Mouse (Mus musculus) lung, embryonic 16.5 days (tissue): ENCODE measurements around the gene Slc9a6. TPM values are rescaled to one million over a fixed set of nuclear protein-coding genes. Genes with fewer than 3 reads are reported as not detected.

ENCODE experiments used
- ATAC-seq: fragments of 200-750 bp; cut with Nextera tagmentation; 2 replicates; pipeline ENCODE4 v1.8.0; 2017; ENCODE audit warnings: low read depth, mild to moderate bottlenecking, moderate library complexity
- H3K27ac ChIP-seq: fragments of 300-500 bp; sonication (generic); 2 replicates; pipeline ENCODE4 v1.5.1; 2014; ENCODE audit warnings: mild to moderate bottlenecking, control low read depth, low read length
- H3K27me3 ChIP-seq: fragments of 300-500 bp; sonication (generic); 2 replicates; pipeline ENCODE4 v1.6.1; 2014; ENCODE audit warnings: low read depth, low read length, mixed read lengths; ENCODE audit not compliant: control insufficient read depth, insufficient read depth
- H3K36me3 ChIP-seq: fragments of 300-500 bp; sonication (generic); 2 replicates; pipeline ENCODE4 v1.6.1; 2014; ENCODE audit warnings: low read length; ENCODE audit not compliant: control insufficient read depth, insufficient read depth
- H3K4me1 ChIP-seq: fragments of 300-500 bp; sonication (generic); replicated peaks from 2 replicates; pipeline ENCODE4 v1.6.1; 2014; ENCODE audit warnings: low read length, mixed read lengths; ENCODE audit not compliant: control insufficient read depth, insufficient read depth
- H3K4me2 ChIP-seq: fragments of 300-500 bp; sonication (generic); 2 replicates; pipeline ENCODE4 v1.6.1; 2014; ENCODE audit warnings: low read depth, low read length, control low read depth
- H3K4me3 ChIP-seq: fragments of 300-500 bp; sonication (generic); 2 replicates; pipeline ENCODE4 v1.5.1; 2014; ENCODE audit warnings: mild to moderate bottlenecking, low read length, control low read depth
- H3K9ac ChIP-seq: fragments of 300-500 bp; sonication (generic); 2 replicates; pipeline ENCODE4 v1.6.1; 2014; ENCODE audit warnings: low read length, control low read depth
- H3K9me3 ChIP-seq: fragments of 300-500 bp; sonication (generic); 2 replicates; pipeline ENCODE4 v1.6.1; 2016; ENCODE audit warnings: low read length; ENCODE audit not compliant: control insufficient read depth
- WGBS: fragments of 180-500 bp; shearing (Covaris S2); extraction: QIAGEN DNeasy Blood & Tissue Kit; methylation state at CpG from one replicate; pipeline ENCODE4 v1.1.7; 2014; 5-methylcytosine and 5-hydroxymethylcytosine counted together
- polyA plus RNA-seq: library from polyadenylated mRNA; unstranded; fragments of >200 nt; fragmentation: Nextera tagmentation; extraction: Ambion mirVana; gene quantifications from 2 replicates; pipeline ENCODE4 v1.2.1, GENCODE M21; 2015

The Slc9a6 gene
- polyA plus RNA-seq, 1 experiment from 2014 or later, result 11.7 TPM

- H3K9me3 ChIP-seq, result no peaks in the 10 kb centered on the region
- WGBS, result 69% methylated on average over 6 of the region's 6 CpGs
These were observed 68.2 kb downstream of the Slc9a6 start for GRCm38 (mm10) chrX:56677736-56678135.

GRCm38 (mm10) chrX:56679066-56679465 is 69.5 kb downstream of the Slc9a6 start:
- H3K4me1 ChIP-seq, result peaks cover 2% of the 10 kb centered on the region; the same call in 1 of the 2 replicates
- H3K9me3 ChIP-seq, result no peaks in the 10 kb centered on the region
- no peak overlapping the region for H3K27ac ChIP-seq
- H3K27me3 ChIP-seq, result no peaks in the 10 kb centered on the region
- ATAC-seq, result no peak
- 66% methylated on average over 6 of the region's 6 CpGs for WGBS
- H3K4me3 ChIP-seq, result no peak overlapping the region
- H3K4me2 ChIP-seq, result no peak overlapping the region
- H3K36me3 ChIP-seq, result no peaks in the 10 kb centered on the region
- no peak overlapping the region for H3K9ac ChIP-seq

More at GRCm38 (mm10) chrX:56677736-56678135, 68.2 kb downstream of the Slc9a6 start:
- Histone ChIP-seq H3K4me1 (peaks cover 2% of the 10 kb centered on the region; the same call in 1 of the 2 replicates), H3K9ac (no peak overlapping the region), H3K27me3 (no peaks in the 10 kb centered on the region), H3K36me3 (no peaks in the 10 kb centered on the region), H3K4me3 (no peak overlapping the region), H3K4me2 (no peak overlapping the region), H3K27ac (no peak overlapping the region)
- ATAC-seq, result no peak

DNA sequence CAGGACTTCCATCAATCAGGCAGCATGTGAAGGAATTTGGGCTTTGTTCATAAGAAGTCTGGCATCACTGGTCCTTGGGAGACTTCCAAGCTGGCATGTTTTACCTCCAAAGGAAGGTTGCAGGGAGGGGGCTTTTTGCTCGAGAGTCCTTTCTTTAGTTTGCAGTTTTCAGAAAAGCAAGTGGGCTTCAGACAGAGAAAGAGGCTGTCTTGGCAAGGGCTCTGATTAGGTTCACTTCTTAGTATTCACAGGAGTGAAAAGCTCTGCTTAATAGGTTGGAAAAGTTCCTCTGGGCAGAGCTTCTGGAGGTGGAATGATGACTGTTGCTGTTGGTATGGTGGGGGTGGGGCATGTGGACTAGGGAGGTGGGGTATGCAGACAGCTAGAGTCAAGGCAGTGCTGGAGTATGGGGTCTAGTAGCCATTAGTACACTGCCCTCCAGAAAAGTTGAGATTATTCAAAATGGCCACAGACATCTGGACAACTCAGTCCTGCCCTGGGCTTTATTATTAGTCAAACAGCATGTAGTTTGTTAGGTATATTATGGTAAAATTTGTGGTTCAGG is 72.7 kb downstream of the Slc9a6 start:
- Histone ChIP-seq H3K27ac (no peak overlapping the region), H3K36me3 (no peaks in the 10 kb centered on the region), H3K4me3 (no peak overlapping the region), H3K27me3 (no peaks in the 10 kb centered on the region), H3K9ac (no peak overlapping the region), H3K4me1 (no peaks in the 10 kb centered on the region), H3K4me2 (no peak overlapping the region), H3K9me3 (no peaks in the 10 kb centered on the region)
- no peak for ATAC-seq
- 48% methylated on average over 1 of the region's 1 CpGs for WGBS

GRCm38 (mm10) chrX:56683521-56683920 is 74.0 kb downstream of the Slc9a6 start:
- Histone ChIP-seq H3K27ac (peak overlapping the region; percentile 49; the same call in 1 of the 2 replicates), H3K36me3 (no peaks in the 10 kb centered on the region), H3K4me3 (no peak overlapping the region), H3K4me1 (no peaks in the 10 kb centered on the region), H3K4me2 (no peak overlapping the region), H3K9me3 (no peaks in the 10 kb centered on the region), H3K9ac (no peak overlapping the region), H3K27me3 (no peaks in the 10 kb centered on the region)
- ATAC-seq, result peak; percentile 84
- 45% methylated on average over 10 of the region's 10 CpGs for WGBS

- no peak for ATAC-seq
- Histone ChIP-seq H3K27me3 (no peaks in the 10 kb centered on the region), H3K27ac (no peak overlapping the region), H3K4me3 (no peak overlapping the region), H3K4me2 (no peak overlapping the region), H3K9me3 (no peaks in the 10 kb centered on the region), H3K9ac (no peak overlapping the region), H3K4me1 (no peaks in the 10 kb centered on the region), H3K36me3 (no peaks in the 10 kb centered on the region)
- 76% methylated on average over 6 of the region's 6 CpGs for WGBS
These were observed 83.0 kb downstream of the Slc9a6 start for GRCm38 (mm10) chrX:56692554-56692953.

DNA sequence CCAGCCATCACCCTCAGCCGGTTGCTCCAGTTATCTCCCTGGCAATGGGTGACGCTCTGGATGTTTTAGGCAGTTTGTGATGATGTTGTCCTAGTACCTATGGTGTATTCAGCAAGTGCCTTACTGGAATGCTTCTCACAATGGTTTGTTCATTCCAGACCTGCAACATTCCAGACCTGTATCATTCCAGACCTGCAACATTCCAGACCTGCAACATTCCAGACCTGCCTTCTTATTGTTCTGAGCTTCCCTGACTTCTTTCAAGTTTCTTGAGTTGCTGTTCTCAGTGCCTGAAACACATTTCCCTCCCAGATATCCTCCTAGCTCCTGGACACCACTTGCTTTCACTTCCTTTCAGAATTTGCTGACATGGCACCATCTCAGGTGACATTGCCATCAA is 85.0 kb downstream of the Slc9a6 start:
- Histone ChIP-seq H3K4me3 (no peak overlapping the region), H3K4me2 (no peak overlapping the region), H3K9ac (no peak overlapping the region), H3K9me3 (no peaks in the 10 kb centered on the region), H3K27me3 (no peaks in the 10 kb centered on the region), H3K27ac (no peak overlapping the region), H3K4me1 (no peaks in the 10 kb centered on the region), H3K36me3 (no peaks in the 10 kb centered on the region)
- ATAC-seq, result no peak
- WGBS, result 78% methylated on average over 2 of the region's 2 CpGs

DNA sequence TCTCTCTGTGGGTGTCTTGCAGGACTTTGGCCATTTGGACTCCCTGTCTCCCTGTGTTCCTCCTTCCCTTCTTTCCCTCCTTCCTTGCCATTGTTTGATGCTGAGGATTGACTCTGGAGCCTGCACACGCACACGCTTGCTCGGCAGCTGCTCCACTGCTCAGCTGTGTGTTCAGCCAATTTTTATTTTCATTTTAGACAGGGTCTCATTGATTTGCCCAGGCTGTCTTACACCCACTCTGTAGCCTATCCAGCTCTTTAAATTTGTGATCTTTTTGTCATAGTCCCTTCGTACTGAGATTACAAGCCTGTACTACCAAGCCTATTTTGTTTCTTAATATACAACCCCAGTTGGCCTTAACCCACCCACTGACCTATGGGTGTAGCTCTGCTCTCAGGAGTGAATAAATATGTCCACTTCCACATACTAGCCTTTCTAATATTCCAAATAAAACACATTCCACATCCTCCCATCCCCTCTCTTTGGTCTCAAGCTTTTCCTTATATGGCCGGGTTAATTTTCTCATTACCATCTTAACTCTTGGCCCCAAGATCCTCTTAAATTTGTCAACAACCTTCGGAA is 87.7 kb downstream of the Slc9a6 start:
- Histone ChIP-seq H3K27ac (0 out of 2 replicates have a peak overlapping the region, but pooled peaks have one; percentile 49), H3K4me3 (no peak overlapping the region), H3K36me3 (no peaks in the 10 kb centered on the region), H3K4me1 (no peaks in the 10 kb centered on the region), H3K9ac (no peak overlapping the region), H3K27me3 (no peaks in the 10 kb centered on the region), H3K4me2 (no peak overlapping the region), H3K9me3 (no peaks in the 10 kb centered on the region)
- 66% methylated on average over 6 of the region's 6 CpGs for WGBS
- ATAC-seq, result peak; percentile 89

- Histone ChIP-seq H3K27ac (peak overlapping the region; percentile 65), H3K9me3 (no peaks in the 10 kb centered on the region), H3K4me1 (no peaks in the 10 kb centered on the region), H3K27me3 (no peaks in the 10 kb centered on the region), H3K4me3 (no peak overlapping the region), H3K4me2 (no peak overlapping the region), H3K9ac (no peak overlapping the region), H3K36me3 (no peaks in the 10 kb centered on the region)
- WGBS, result 56% methylated on average over 4 of the region's 4 CpGs
- peak; percentile 41; the same call in 1 of the 2 replicates for ATAC-seq
These were observed 88.3 kb downstream of the Slc9a6 start for GRCm38 (mm10) chrX:56697886-56698285.

DNA sequence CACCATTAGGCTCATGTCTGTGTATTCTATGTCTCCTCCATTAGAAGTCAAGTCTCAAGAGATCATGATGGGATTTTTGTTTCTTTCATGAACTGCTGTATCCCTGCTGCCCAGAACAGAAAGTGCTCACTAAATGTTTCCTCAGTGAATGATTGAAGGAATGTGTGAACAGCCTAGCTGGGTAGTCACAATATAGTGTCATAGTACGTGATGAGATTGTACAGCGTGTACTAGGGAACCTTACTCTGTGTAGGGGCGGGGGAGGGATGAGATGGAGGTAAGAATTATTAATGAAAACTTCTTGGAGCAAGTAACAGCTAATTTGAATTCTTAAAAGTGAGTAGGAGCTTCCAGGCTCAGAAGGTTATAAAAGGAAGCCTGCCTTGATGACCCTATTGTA is 91.7 kb downstream of the Slc9a6 start:
- no peaks in the 10 kb centered on the region for H3K4me1 ChIP-seq
- H3K4me2 ChIP-seq, result no peak overlapping the region
- no peaks in the 10 kb centered on the region for H3K9me3 ChIP-seq
- no peak overlapping the region for H3K27ac ChIP-seq
- no peaks in the 10 kb centered on the region for H3K36me3 ChIP-seq
- no peak overlapping the region for H3K9ac ChIP-seq
- 75% methylated on average over 3 of the region's 3 CpGs for WGBS
- no peaks in the 10 kb centered on the region for H3K27me3 ChIP-seq
- no peak for ATAC-seq
- H3K4me3 ChIP-seq, result no peak overlapping the region
